Mouse (Mus musculus) CH12.LX (cell line): ENCODE measurements at regions not wholly inside any gene's neighbourhood (a gene's known extent, or its start where the extent isn't known, plus 50 kb on each side); places are given as distances from the start of the nearest gene placed in this dataset.

Source experiments
- DNase-seq: peaks from one replicate; pipeline ENCODE4 v3.0.0-alpha.2; 2013; ENCODE audit errors: extremely low read depth
- H3K27ac ChIP-seq: 2 replicates; pipeline ENCODE4 v1.5.1; 2012; ENCODE audit warnings: low read depth, mild to moderate bottlenecking, control low read depth, moderate library complexity; ENCODE audit not compliant: insufficient read depth
- H3K27me3 ChIP-seq: replicated peaks from 2 replicates; pipeline ENCODE3; 2012; ENCODE audit warnings: inconsistent platforms
- H3K36me3 ChIP-seq, 2 experiments: replicated peaks in 1 of 2; 2 replicates each; pipeline versions ENCODE3 to v1.6.1; 2012; ENCODE audit warnings: inconsistent platforms in 1 of 2, low read length in 1 of 2, mild to moderate bottlenecking in 1 of 2, mixed read lengths in 1 of 2, moderate library complexity in 1 of 2; ENCODE audit not compliant: control insufficient read depth in 1 of 2, insufficient read depth in 1 of 2
- H3K4me1 ChIP-seq, 2 experiments: 2 replicates each; pipeline ENCODE4 v1.6.1; 2012; ENCODE audit warnings: inconsistent platforms in 1 of 2, moderate library complexity in 1 of 2; ENCODE audit not compliant: insufficient read depth in 2 of 2, control insufficient read depth in 1 of 2
- H3K4me2 ChIP-seq: 2 replicates; pipeline ENCODE4 v1.6.1; 2012; ENCODE audit warnings: low read depth, mild to moderate bottlenecking, control low read depth; ENCODE audit not compliant: poor library complexity, insufficient read depth, severe bottlenecking
- H3K4me3 ChIP-seq, 3 experiments: fragments of 150-350 bp in 1 of 3; sonication (generic) in 1 of 3; replicated peaks in 1 of 3; 2 replicates each; pipeline versions ENCODE3 to v1.5.1; 2011 to 2012; ENCODE audit warnings: low read depth in 2 of 3, low read length in 2 of 3, mild to moderate bottlenecking in 2 of 3, moderate library complexity in 2 of 3, control low read depth in 1 of 3, improper control_type of control experiment in 1 of 3, inconsistent platforms in 1 of 3, mixed read lengths in 1 of 3; ENCODE audit not compliant: poor library complexity in 1 of 3
- H3K79me2 ChIP-seq: replicated peaks from 2 replicates; pipeline ENCODE4 v1.6.1; 2012; ENCODE audit warnings: mild to moderate bottlenecking, moderate library complexity; ENCODE audit not compliant: control insufficient read depth, poor library complexity, insufficient read depth, severe bottlenecking; ENCODE audit errors: extremely low read depth
- H3K9ac ChIP-seq: 2 replicates; pipeline ENCODE4 v1.6.1; 2012; ENCODE audit warnings: low read depth, mild to moderate bottlenecking, control low read depth, moderate library complexity; ENCODE audit not compliant: insufficient read depth
- H3K9me3 ChIP-seq: replicated peaks from 2 replicates; pipeline ENCODE3; 2012; ENCODE audit warnings: low read length, inconsistent platforms, mixed read lengths
- SMC3 ChIP-seq: IDR thresholded peaks from 2 replicates; pipeline ENCODE4 v1.6.1; 2011; ENCODE audit warnings: low read depth, low read length, improper control_type of control experiment
- dilution Hi-C: fragments of 300-500 bp; cut with MboI; formaldehyde crosslinking; loops from 2 replicates; pipeline ENCODE4 v1.14.3; 2020; ENCODE audit warnings: low sequenced_read_pairs; ENCODE audit not compliant: extremely low pct_unique_long_range_greater_than_20kb, extremely low pct_ligation_motif_present
- in situ Hi-C: fragments of 300-500 bp; cut with MboI; formaldehyde crosslinking; loops from 3 replicates; pipeline ENCODE4 v1.14.3; 2019; ENCODE audit warnings: low sequenced_read_pairs, low pct_ligation_motif_present, low pct_unique_long_range_greater_than_20kb, mixed read lengths

DNA sequence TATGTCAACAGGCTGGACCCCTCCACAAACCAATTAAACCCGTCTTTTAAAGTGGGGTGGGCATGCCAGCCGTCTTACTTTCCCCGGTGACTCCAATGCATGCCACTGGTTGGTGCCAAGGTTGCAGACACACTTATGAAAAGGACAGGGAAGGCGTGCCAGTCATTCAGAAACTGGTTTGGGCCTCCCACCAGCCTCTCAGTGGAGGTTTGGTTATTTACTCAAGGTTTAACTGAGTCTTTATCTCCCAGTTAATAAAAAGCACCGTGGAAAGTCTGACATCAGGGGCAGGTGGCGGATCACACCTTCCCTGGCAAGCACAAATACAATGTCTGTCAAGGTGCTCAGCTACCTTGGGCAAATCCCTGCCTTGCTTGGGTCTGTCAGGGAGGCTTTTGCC, 54.1 kb upstream of the Hpcal1 start:
- dilution Hi-C loops: no loop called here

More for the DNA sequence above, 54.1 kb upstream of the Hpcal1 start:
- Histone ChIP-seq H3K9me3 (peaks cover 3% of the 10 kb centered on the region), H3K4me1 (peaks cover 5 to 13% of the 10 kb centered on the region in 2 experiments; a peak in 2 of 4 replicates), H3K9ac (no peak overlapping the region), H3K27ac (no peak overlapping the region), H3K36me3 (no peaks in the 10 kb centered on the region), H3K79me2 (no peaks in the 10 kb centered on the region), H3K4me3 (no peak overlapping the region), H3K4me2 (no peak overlapping the region), H3K27me3 (no peaks in the 10 kb centered on the region)
- in situ Hi-C loops: no loop called here
- DNase-seq: no peak
- no peak for TF ChIP-seq SMC3
